Mouse (Mus musculus): ENCODE measurements at regions not wholly inside any gene's neighbourhood (a gene's known extent, or its start where the extent isn't known, plus 50 kb on each side); places are given as distances from the start of the nearest gene placed in this dataset.

DNA sequence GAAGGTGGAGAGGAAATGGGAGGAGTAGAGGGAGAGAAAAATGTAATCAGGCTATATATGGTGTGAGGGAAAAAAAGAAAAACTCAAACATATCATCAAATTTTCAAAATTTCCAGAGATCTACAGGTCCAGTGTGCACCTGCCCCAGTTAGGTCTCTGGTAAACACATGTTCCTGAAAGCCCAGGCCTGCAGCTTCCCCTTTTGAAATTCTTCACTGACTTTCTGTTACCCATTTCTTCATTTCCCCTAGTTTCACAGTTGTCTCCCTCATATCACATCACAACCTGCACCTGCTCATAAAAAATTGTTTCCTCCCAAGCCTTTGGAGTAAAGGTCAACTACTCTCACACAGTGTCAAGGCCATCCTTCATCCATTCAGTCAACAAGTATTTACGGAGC, 236.9 kb upstream of the Ldb2 start:
- no peak for TF ChIP-seq POLR2A (IDR thresholded peaks at IDR 0.05; ENCODE audit: low read depth, low read length)
- TF ChIP-seq CTCF (IDR thresholded peaks at IDR 0.05; ENCODE audit: borderline replicate concordance, insufficient read depth, low read length) = no peak

Data from embryonic fibroblast, embryonic 13.5 days (primary cell).